Mouse (Mus musculus): ENCODE results near the gene Dync1i1.

DNA sequence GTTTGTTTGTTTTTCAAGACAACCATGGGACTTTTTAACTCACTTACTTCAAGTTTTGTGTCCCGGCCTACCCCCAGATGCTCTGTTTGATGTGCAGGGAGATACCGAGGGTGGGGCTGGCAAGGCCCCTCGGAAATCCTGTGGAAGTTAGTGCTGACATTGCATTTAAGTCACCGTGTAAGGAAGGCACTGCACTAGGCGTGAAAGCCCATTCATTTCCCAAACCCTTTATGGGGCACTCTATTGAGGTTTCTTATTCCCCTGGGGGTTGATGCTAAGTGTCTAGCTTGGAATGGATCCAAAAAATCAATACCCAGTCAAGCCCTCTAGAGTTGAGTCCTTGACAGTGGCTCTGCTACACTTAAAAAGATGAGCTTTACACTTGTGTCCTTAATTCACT lies 27.2 kb downstream of the Dync1i1 start:
- TF ChIP-seq CTCF (IDR thresholded peaks at IDR 0.05; ENCODE audit: low read depth) (no peak), EP300 (optimal IDR thresholded peaks at IDR 0.05) (no peak)
